Mouse (Mus musculus): ENCODE data around the gene 4930558K02Rik. TPM values are rescaled to one million over a fixed set of nuclear protein-coding genes. Genes with fewer than 3 reads are reported as not detected.

The 4930558K02Rik gene
- total and polyA plus RNA-seq, 3 experiments = not detected

GRCm38 (mm10) chr1:162016982-162017381 is 37.5 kb upstream of the 4930558K02Rik start:
- Histone ChIP-seq H3K27me3 (ENCODE audit: control insufficient read depth, insufficient read depth, low read length) (no peaks in the 10 kb centered on the region), H3K79me2 (replicated peaks; ENCODE audit: control insufficient read depth, insufficient read depth, low read length) (no peaks in the 10 kb centered on the region), H3K9ac (ENCODE audit: low read depth, low read length) (no peak overlapping the region), H3K4me1 (ENCODE audit: control insufficient read depth, insufficient read depth, low read length) (no peaks in the 10 kb centered on the region), H3K36me3 (ENCODE audit: control insufficient read depth, insufficient read depth, low read length) (no peaks in the 10 kb centered on the region; the same call in 1 of the 2 replicates), H3K27ac (no peak overlapping the region), H3K4me3 (no peak overlapping the region)
- intact Hi-C loops (cut with DNase I) = no loop called here
- WGBS = 72% methylated on average over 7 of the region's 7 CpGs
- no peak for DNase-seq
- no peak for TF ChIP-seq EP300 (IDR thresholded peaks at IDR 0.05; ENCODE audit: insufficient read depth, low read depth, low read length)
- no peak for TF ChIP-seq CTCF (IDR thresholded peaks at IDR 0.05)
- no peak for TF ChIP-seq POLR2A (IDR thresholded peaks at IDR 0.05; ENCODE audit: insufficient read depth, low read depth, low read length)

- no peaks in the 10 kb centered on the region for H3K79me2 ChIP-seq (replicated peaks; ENCODE audit: control insufficient read depth, insufficient read depth, low read length)
- intact Hi-C loops (cut with DNase I) = no loop called here
- H3K27me3 ChIP-seq (ENCODE audit: control insufficient read depth, insufficient read depth, low read length) = no peaks in the 10 kb centered on the region
- no peak overlapping the region for H3K9ac ChIP-seq (ENCODE audit: low read depth, low read length)
- no peak overlapping the region for H3K4me3 ChIP-seq
- H3K27ac ChIP-seq = no peak overlapping the region
- H3K36me3 ChIP-seq (ENCODE audit: control insufficient read depth, insufficient read depth, low read length) = no peaks in the 10 kb centered on the region; the same call in 1 of the 2 replicates
- no peak for TF ChIP-seq CTCF (IDR thresholded peaks at IDR 0.05)
- no peak for TF ChIP-seq EP300 (IDR thresholded peaks at IDR 0.05; ENCODE audit: insufficient read depth, low read depth, low read length)
- TF ChIP-seq POLR2A (IDR thresholded peaks at IDR 0.05; ENCODE audit: insufficient read depth, low read depth, low read length) = no peak
- H3K4me1 ChIP-seq (ENCODE audit: control insufficient read depth, insufficient read depth, low read length) = no peaks in the 10 kb centered on the region
- DNase-seq = no peak
- 72% methylated on average over 8 of the region's 8 CpGs for WGBS
Measured at GRCm38 (mm10) chr1:162015247-162015862, 35.9 kb upstream of the 4930558K02Rik start.

GRCm38 (mm10) chr1:162013561-162013960 is 34.1 kb upstream of the 4930558K02Rik start:
- Histone ChIP-seq H3K27ac (no peak overlapping the region), H3K4me3 (no peak overlapping the region), H3K79me2 (replicated peaks; ENCODE audit: control insufficient read depth, insufficient read depth, low read length) (no peaks in the 10 kb centered on the region), H3K9ac (ENCODE audit: low read depth, low read length) (no peak overlapping the region), H3K4me1 (ENCODE audit: control insufficient read depth, insufficient read depth, low read length) (no peaks in the 10 kb centered on the region; the same call in 1 of the 2 replicates), H3K36me3 (ENCODE audit: control insufficient read depth, insufficient read depth, low read length) (no peaks in the 10 kb centered on the region; the same call in 1 of the 2 replicates), H3K27me3 (ENCODE audit: control insufficient read depth, insufficient read depth, low read length) (no peaks in the 10 kb centered on the region)
- DNase-seq = no peak
- no peak for TF ChIP-seq POLR2A (IDR thresholded peaks at IDR 0.05; ENCODE audit: insufficient read depth, low read depth, low read length)
- TF ChIP-seq CTCF (IDR thresholded peaks at IDR 0.05) = no peak
- TF ChIP-seq EP300 (IDR thresholded peaks at IDR 0.05; ENCODE audit: insufficient read depth, low read depth, low read length) = no peak
- intact Hi-C loops (cut with DNase I) = no loop called here
- 38% methylated on average over 4 of the region's 4 CpGs for WGBS

GRCm38 (mm10) chr1:162011523-162012245 is 32.2 kb upstream of the 4930558K02Rik start:
- no peaks in the 10 kb centered on the region for H3K79me2 ChIP-seq (replicated peaks; ENCODE audit: control insufficient read depth, insufficient read depth, low read length)
- no peaks in the 10 kb centered on the region for H3K36me3 ChIP-seq (ENCODE audit: control insufficient read depth, insufficient read depth, low read length)
- TF ChIP-seq EP300 (IDR thresholded peaks at IDR 0.05; ENCODE audit: insufficient read depth, low read depth, low read length) (no peak), POLR2A (IDR thresholded peaks at IDR 0.05; ENCODE audit: insufficient read depth, low read depth, low read length) (no peak), CTCF (IDR thresholded peaks at IDR 0.05) (no peak)
- H3K4me3 ChIP-seq = no peak overlapping the region
- H3K4me1 ChIP-seq (ENCODE audit: control insufficient read depth, insufficient read depth, low read length) = no peaks in the 10 kb centered on the region; the same call in 1 of the 2 replicates
- no peak overlapping the region for H3K27ac ChIP-seq
- H3K9ac ChIP-seq (ENCODE audit: low read depth, low read length) = no peak overlapping the region
- DNase-seq = no peak
- no peaks in the 10 kb centered on the region for H3K27me3 ChIP-seq (ENCODE audit: control insufficient read depth, insufficient read depth, low read length)
- 42% methylated on average over 16 of the region's 16 CpGs for WGBS
- intact Hi-C loops (cut with DNase I) = no loop called here

- intact Hi-C loops (cut with DNase I) = loop anchor here (10.0 kb wide), 1 partner anchor 266 kb away; no protein-coding TSS in a partner anchor
- Histone ChIP-seq H3K4me1 (ENCODE audit: control insufficient read depth, insufficient read depth, low read length) (peaks cover 6% of the 10 kb centered on the region), H3K36me3 (ENCODE audit: control insufficient read depth, insufficient read depth, low read length) (no peaks in the 10 kb centered on the region), H3K27ac (no peak overlapping the region), H3K79me2 (replicated peaks; ENCODE audit: control insufficient read depth, insufficient read depth, low read length) (no peaks in the 10 kb centered on the region), H3K4me3 (no peak overlapping the region), H3K9ac (ENCODE audit: low read depth, low read length) (no peak overlapping the region), H3K27me3 (ENCODE audit: control insufficient read depth, insufficient read depth, low read length) (no peaks in the 10 kb centered on the region)
- TF ChIP-seq EP300 (IDR thresholded peaks at IDR 0.05; ENCODE audit: insufficient read depth, low read depth, low read length) (no peak), POLR2A (IDR thresholded peaks at IDR 0.05; ENCODE audit: insufficient read depth, low read depth, low read length) (no peak), CTCF (IDR thresholded peaks at IDR 0.05) (no peak)
- 74% methylated on average over 8 of the region's 8 CpGs for WGBS
- DNase-seq = no peak
Measured at GRCm38 (mm10) chr1:162009086-162009485, 29.6 kb upstream of the 4930558K02Rik start.

GRCm38 (mm10) chr1:162008631-162009067 is 29.2 kb upstream of the 4930558K02Rik start:
- Histone ChIP-seq H3K9ac (ENCODE audit: low read depth, low read length) (no peak overlapping the region), H3K27me3 (ENCODE audit: control insufficient read depth, insufficient read depth, low read length) (no peaks in the 10 kb centered on the region), H3K4me3 (no peak overlapping the region), H3K27ac (peak overlapping the region; percentile 28), H3K4me1 (ENCODE audit: control insufficient read depth, insufficient read depth, low read length) (peaks cover 8% of the 10 kb centered on the region), H3K79me2 (replicated peaks; ENCODE audit: control insufficient read depth, insufficient read depth, low read length) (no peaks in the 10 kb centered on the region), H3K36me3 (ENCODE audit: control insufficient read depth, insufficient read depth, low read length) (no peaks in the 10 kb centered on the region)
- 36% methylated on average over 8 of the region's 8 CpGs for whole genome bisulfite sequencing
- DNase-seq = peak in 1 of 2 experiments; percentile 13
- TF ChIP-seq CTCF (IDR thresholded peaks at IDR 0.05) (no peak), EP300 (IDR thresholded peaks at IDR 0.05; ENCODE audit: insufficient read depth, low read depth, low read length) (no peak), POLR2A (IDR thresholded peaks at IDR 0.05; ENCODE audit: insufficient read depth, low read depth, low read length) (no peak)
- intact Hi-C loops (cut with DNase I) = loop anchor here (10.0 kb wide), 1 partner anchor 266 kb away; no protein-coding TSS in a partner anchor

Data from heart, adult 2 months (tissue).